Mouse (Mus musculus): Measurements from ENCODE around the gene Thada. TPM values are rescaled to one million over a fixed set of nuclear protein-coding genes. Genes with fewer than 3 reads are reported as not detected.

Thada gene
- total and polyA plus RNA-seq, 2 experiments from 2014 or later, result 2.6 to 19.2 TPM

DNA sequence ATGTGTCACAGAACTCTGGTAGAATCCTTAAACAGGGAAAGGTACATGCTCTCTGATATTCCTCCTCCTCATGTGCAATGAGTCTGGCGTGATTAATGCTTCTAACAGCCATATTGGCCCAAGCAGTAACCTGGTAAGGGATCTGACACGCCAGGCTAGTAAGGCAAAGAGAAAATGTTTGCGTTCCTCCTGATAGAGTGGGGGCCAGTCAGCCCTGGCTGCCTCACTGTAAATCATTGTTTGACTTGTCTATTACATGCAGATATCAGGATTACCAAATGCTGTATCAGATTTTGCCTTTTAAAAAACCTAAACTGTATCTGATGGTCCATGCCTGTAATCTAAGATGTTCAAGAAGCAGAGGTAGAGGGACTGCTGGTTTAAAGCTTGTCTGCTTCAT lies 252.5 kb downstream of the Thada start:
- WGBS, result 91% methylated on average over 3 of the region's 3 CpGs
- TF ChIP-seq CTCF (IDR thresholded peaks at IDR 0.05; ENCODE audit: low read depth), result no peak
- Histone ChIP-seq H3K9me3 (ENCODE audit: low read length) (no peaks in the 10 kb centered on the region), H3K27ac (ENCODE audit: low read depth, low read length) (no peak overlapping the region), H3K4me2 (ENCODE audit: low read depth) (no peak overlapping the region), H3K9ac (no peak overlapping the region), H3K4me1 (ENCODE audit: insufficient read depth) (no peaks in the 10 kb centered on the region), H3K36me3 (ENCODE audit: insufficient read depth) (0 out of 2 replicates have a peak, but pooled peaks cover 5% of the 10 kb centered on the region), H3K27me3 (ENCODE audit: insufficient read depth, low read length) (no peaks in the 10 kb centered on the region), H3K4me3 (ENCODE audit: low read depth, low read length) (no peak overlapping the region)
- no peak for DNase-seq
- ATAC-seq, result no peak

DNA sequence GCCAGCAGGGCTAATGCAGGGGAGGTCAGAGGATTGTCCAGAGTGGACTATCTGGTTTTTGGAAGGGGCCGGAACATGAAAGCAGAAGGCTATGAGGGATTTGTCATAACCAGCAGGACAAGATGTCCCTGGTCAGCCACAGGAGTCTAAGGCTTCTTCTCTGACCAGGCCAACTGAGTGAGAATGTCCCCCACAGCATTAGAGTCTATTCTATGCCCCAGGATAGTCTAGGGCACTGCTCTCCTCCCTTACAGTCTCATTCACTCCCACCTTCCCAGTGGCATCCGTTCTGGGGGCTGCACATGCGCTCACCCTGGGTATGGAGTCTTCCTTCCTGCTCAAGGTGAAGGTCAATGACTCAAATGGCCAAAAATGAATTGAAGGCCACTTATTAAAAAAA lies 258.4 kb downstream of the Thada start:
- ATAC-seq (no peak), DNase-seq (no peak)
- Histone ChIP-seq H3K36me3 (ENCODE audit: insufficient read depth) (peaks cover 6% of the 10 kb centered on the region; the same call in 1 of the 2 replicates), H3K27ac (ENCODE audit: low read depth, low read length) (no peak overlapping the region), H3K4me1 (ENCODE audit: insufficient read depth) (no peaks in the 10 kb centered on the region), H3K9me3 (ENCODE audit: low read length) (no peaks in the 10 kb centered on the region), H3K27me3 (ENCODE audit: insufficient read depth, low read length) (no peaks in the 10 kb centered on the region), H3K9ac (no peak overlapping the region), H3K4me3 (ENCODE audit: low read depth, low read length) (no peak overlapping the region), H3K4me2 (ENCODE audit: low read depth) (no peak overlapping the region)
- no peak for TF ChIP-seq CTCF (IDR thresholded peaks at IDR 0.05; ENCODE audit: low read depth)
- WGBS, result 96% methylated on average over 3 of the region's 3 CpGs

DNA sequence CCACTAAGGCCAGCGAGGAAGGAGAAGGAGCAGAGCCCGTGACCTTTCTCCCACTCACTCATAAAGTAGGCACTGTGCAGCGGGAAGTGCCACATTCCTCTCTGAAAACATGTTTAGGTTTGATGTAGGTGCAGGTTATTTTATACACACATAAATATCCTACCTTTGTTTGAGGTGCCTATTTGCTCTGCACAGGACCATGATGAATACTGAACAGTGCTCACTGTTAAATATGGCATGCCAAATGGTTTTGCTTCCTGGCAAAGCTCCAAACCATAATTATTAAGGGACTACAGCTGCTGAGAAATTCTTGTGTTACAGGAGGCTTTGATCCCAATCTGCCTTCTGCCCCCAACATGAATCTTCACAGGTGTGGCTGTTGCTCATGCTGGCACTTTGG lies 259.8 kb downstream of the Thada start:
- 87% methylated on average over 3 of the region's 3 CpGs for WGBS
- DNase-seq (no peak), ATAC-seq (no peak)
- no peak overlapping the region for H3K27ac ChIP-seq (ENCODE audit: low read depth, low read length)
- no peak for TF ChIP-seq CTCF (IDR thresholded peaks at IDR 0.05; ENCODE audit: low read depth)
- no peaks in the 10 kb centered on the region for H3K9me3 ChIP-seq (ENCODE audit: low read length)
- H3K4me2 ChIP-seq (ENCODE audit: low read depth), result no peak overlapping the region
- H3K4me1 ChIP-seq (ENCODE audit: insufficient read depth), result no peaks in the 10 kb centered on the region
- no peak overlapping the region for H3K9ac ChIP-seq
- peaks cover 6% of the 10 kb centered on the region; the same call in 1 of the 2 replicates for H3K36me3 ChIP-seq (ENCODE audit: insufficient read depth)
- H3K4me3 ChIP-seq (ENCODE audit: low read depth, low read length), result no peak overlapping the region
- no peaks in the 10 kb centered on the region for H3K27me3 ChIP-seq (ENCODE audit: insufficient read depth, low read length)

DNA sequence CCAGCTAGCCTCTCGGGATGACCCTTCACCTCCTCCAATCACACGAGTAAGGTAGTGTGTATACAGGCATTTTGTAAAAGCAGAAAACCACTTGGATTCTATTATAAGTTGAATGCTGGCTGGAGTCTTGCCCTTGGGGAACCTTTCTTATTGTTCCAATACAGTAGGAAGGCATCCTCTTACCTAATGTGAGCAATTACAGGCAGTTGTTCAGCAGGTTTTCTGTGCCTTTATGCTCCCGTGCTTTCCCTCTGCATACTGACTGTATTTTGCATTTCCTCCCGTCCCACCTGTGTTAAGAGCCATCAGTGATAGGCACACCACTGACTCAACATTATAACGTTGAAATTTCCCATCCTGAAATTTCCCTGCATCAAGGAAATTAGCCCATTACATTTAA lies 261.0 kb downstream of the Thada start:
- Histone ChIP-seq H3K4me3 (ENCODE audit: low read depth, low read length) (no peak overlapping the region), H3K27ac (ENCODE audit: low read depth, low read length) (no peak overlapping the region), H3K4me2 (ENCODE audit: low read depth) (no peak overlapping the region), H3K9ac (no peak overlapping the region), H3K9me3 (ENCODE audit: low read length) (no peaks in the 10 kb centered on the region), H3K36me3 (ENCODE audit: insufficient read depth) (peaks cover 6% of the 10 kb centered on the region; the same call in 1 of the 2 replicates), H3K27me3 (ENCODE audit: insufficient read depth, low read length) (no peaks in the 10 kb centered on the region), H3K4me1 (ENCODE audit: insufficient read depth) (no peaks in the 10 kb centered on the region)
- no peak for TF ChIP-seq CTCF (IDR thresholded peaks at IDR 0.05; ENCODE audit: low read depth)
- WGBS, result 87% methylated on average over 5 of the region's 5 CpGs
- ATAC-seq, result no peak
- DNase-seq, result no peak

DNA sequence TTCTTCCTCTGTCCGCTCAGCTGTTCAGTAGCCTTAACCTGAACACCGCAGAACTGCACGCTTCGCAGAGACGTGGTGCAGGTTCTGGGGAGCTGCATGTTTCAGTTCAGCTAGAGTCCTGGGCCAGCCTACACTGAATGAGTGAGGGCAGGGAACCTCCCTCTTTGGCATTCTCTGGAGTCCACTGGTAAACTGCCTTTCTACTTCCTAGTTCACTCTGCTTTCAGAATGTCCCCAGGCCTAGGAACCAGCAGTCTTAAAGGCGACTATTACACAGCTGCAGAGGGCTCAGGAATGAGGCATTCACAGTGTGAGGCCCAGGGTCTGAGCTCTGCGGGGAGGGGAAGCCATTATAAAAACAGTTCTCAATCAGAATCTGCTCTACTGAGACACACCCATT lies 262.7 kb downstream of the Thada start:
- no peaks in the 10 kb centered on the region for H3K4me1 ChIP-seq (ENCODE audit: insufficient read depth)
- no peak overlapping the region for H3K4me2 ChIP-seq (ENCODE audit: low read depth)
- no peaks in the 10 kb centered on the region for H3K27me3 ChIP-seq (ENCODE audit: insufficient read depth, low read length)
- WGBS, result 57% methylated on average over 7 of the region's 7 CpGs
- TF ChIP-seq CTCF (IDR thresholded peaks at IDR 0.05; ENCODE audit: low read depth), result no peak
- H3K4me3 ChIP-seq (ENCODE audit: low read depth, low read length), result no peak overlapping the region
- ATAC-seq (no peak), DNase-seq (no peak)
- no peak overlapping the region for H3K27ac ChIP-seq (ENCODE audit: low read depth, low read length)
- peaks cover 6% of the 10 kb centered on the region; the same call in 1 of the 2 replicates for H3K36me3 ChIP-seq (ENCODE audit: insufficient read depth)
- no peak overlapping the region for H3K9ac ChIP-seq
- no peaks in the 10 kb centered on the region for H3K9me3 ChIP-seq (ENCODE audit: low read length)

DNA sequence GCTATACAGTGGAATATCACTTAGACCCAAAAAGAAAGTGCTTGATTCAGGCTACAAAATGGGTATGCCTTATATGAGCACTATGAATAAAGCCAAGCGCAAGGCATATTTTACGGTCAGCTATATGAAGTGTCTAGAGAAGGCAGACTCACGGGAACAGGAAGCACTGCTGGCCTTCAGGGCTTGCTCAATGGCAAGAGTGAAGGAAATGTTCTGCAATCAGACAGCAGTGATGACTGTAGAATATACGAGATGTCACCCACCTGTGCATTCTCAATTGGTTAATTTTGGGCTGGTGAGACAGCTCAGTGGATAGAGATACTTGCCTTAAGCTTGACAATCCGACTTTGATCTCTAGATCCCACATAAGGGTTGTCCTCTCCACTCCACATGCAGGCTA lies 264.8 kb downstream of the Thada start:
- no peaks in the 10 kb centered on the region for H3K4me1 ChIP-seq (ENCODE audit: insufficient read depth)
- ATAC-seq, result no peak
- H3K9ac ChIP-seq, result no peak overlapping the region
- no peaks in the 10 kb centered on the region for H3K9me3 ChIP-seq (ENCODE audit: low read length)
- DNase-seq, result no peak
- TF ChIP-seq CTCF (IDR thresholded peaks at IDR 0.05; ENCODE audit: low read depth), result no peak
- no peak overlapping the region for H3K27ac ChIP-seq (ENCODE audit: low read depth, low read length)
- 95% methylated on average over 5 of the region's 5 CpGs for WGBS
- H3K4me2 ChIP-seq (ENCODE audit: low read depth), result no peak overlapping the region
- H3K27me3 ChIP-seq (ENCODE audit: insufficient read depth, low read length), result no peaks in the 10 kb centered on the region
- H3K4me3 ChIP-seq (ENCODE audit: low read depth, low read length), result no peak overlapping the region
- no peaks in the 10 kb centered on the region for H3K36me3 ChIP-seq (ENCODE audit: insufficient read depth)

DNA sequence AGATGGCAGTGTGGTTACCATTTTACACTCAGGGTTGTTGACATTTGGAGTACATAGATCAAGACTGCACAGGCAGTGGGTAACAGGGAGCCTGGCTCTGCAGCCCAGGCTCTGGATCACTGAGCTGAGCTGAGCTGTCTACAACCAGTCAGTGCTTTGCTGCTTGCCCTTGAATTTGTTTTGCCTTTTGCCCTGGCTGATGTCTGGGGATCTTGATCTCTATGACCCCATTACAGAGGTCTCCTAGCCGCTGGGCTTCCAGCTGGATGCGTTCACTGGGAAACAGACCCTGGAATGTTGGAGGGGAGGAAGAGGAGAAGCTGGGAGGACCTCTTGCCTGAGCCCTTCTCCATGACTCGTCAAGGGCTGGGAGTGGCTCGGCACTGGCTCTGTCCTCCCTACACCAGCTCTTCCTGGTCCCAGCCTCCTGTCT lies 268.1 kb downstream of the Thada start:
- H3K9me3 ChIP-seq (ENCODE audit: low read length), result no peaks in the 10 kb centered on the region
- DNase-seq (no peak), ATAC-seq (no peak)
- TF ChIP-seq CTCF (IDR thresholded peaks at IDR 0.05; ENCODE audit: low read depth), result no peak
- no peaks in the 10 kb centered on the region for H3K4me1 ChIP-seq (ENCODE audit: insufficient read depth)
- H3K27me3 ChIP-seq (ENCODE audit: insufficient read depth, low read length), result no peaks in the 10 kb centered on the region
- WGBS, result 79% methylated on average over 4 of the region's 4 CpGs
- H3K4me3 ChIP-seq (ENCODE audit: low read depth, low read length), result no peak overlapping the region
- H3K36me3 ChIP-seq (ENCODE audit: insufficient read depth), result no peaks in the 10 kb centered on the region
- H3K27ac ChIP-seq (ENCODE audit: low read depth, low read length), result no peak overlapping the region
- H3K9ac ChIP-seq, result no peak overlapping the region
- H3K4me2 ChIP-seq (ENCODE audit: low read depth), result no peak overlapping the region

DNA sequence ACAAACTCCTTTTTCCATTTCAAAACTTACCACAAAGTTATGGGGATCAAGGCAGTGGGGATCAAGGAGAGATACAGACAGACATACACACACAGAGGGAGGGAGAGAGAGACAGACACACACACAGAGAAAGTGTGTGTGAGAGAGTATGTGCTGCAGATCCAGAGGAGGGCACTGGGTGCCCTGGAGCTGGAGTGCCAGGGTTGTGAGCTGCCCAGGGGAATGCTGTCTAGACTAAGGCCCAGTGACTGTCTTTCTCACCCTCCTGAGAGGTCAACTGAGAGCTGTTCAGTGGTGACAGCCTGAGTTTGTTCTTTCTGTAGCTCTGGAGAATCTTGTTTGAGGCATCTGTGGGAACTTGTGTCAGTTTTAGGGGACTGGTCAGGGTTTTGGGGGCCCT lies 269.7 kb downstream of the Thada start:
- no peaks in the 10 kb centered on the region for H3K4me1 ChIP-seq (ENCODE audit: insufficient read depth)
- DNase-seq, result no peak
- no peak overlapping the region for H3K9ac ChIP-seq
- H3K9me3 ChIP-seq (ENCODE audit: low read length), result no peaks in the 10 kb centered on the region
- no peak for ATAC-seq
- H3K27ac ChIP-seq (ENCODE audit: low read depth, low read length), result no peak overlapping the region
- H3K36me3 ChIP-seq (ENCODE audit: insufficient read depth), result peaks cover 3% of the 10 kb centered on the region; the same call in 1 of the 2 replicates
- TF ChIP-seq CTCF (IDR thresholded peaks at IDR 0.05; ENCODE audit: low read depth), result no peak
- no peaks in the 10 kb centered on the region for H3K27me3 ChIP-seq (ENCODE audit: insufficient read depth, low read length)
- no peak overlapping the region for H3K4me2 ChIP-seq (ENCODE audit: low read depth)
- no peak overlapping the region for H3K4me3 ChIP-seq (ENCODE audit: low read depth, low read length)

All from forebrain, postnatal 0 days (tissue).